Mouse (Mus musculus) thymus, postnatal 25 days (tissue): Measurements from ENCODE around the gene Kif1b.
"Not testable (repeated sequence)": the region's sequence is repeated elsewhere in the genome, so short reads cannot be mapped to it uniquely, and the experiment has no call there.

ENCODE experiments used
- DNase-seq: peaks from one replicate; pipeline ENCODE4 v3.0.0; 2022

Kif1b gene

GRCm38 (mm10) chr4:149269026-149269425 lies 38.5 kb downstream of the Kif1b start:
- DNase-seq, result no peak

DNA sequence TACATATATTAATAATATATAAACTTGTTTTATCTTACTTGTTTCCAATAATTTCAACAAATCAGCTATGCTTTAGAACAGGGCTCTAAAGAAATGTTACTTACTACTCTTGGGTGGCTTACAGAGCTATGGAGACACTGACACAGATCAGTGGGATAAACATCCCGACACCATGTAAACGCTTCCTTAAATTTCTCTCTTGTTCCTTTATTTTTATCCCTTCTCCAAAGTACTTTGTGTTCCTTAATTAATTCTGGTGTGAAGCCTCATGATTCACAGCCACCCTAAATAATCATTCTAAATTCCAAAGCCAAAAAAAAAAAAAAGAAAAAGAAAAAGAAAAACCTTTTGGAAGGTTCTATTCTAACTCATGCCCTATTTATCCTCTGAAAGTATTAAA lies 42.6 kb downstream of the Kif1b start:
- no peak for DNase-seq

DNA sequence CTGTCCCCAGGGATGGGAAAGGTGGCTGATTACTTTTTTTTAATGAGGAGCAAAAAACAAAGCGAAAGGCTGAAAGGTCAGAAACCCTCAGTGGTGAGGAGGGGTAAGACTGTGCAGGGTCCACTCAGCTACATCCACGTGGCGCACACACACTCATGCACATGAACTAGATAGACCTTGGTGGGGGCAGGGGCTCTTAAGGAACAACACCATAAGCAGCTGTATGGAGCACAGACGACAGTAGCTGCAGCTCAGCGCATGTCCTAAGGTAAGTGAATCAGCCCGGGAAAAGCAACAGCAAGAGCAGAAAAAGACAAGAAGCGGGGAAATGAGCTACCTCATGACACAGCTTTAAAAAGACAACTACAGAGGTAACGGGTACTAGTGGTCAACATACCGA lies 44.3 kb downstream of the Kif1b start:
- no peak for DNase-seq

- DNase-seq, result no peak
Observed at GRCm38 (mm10) chr4:149261466-149261865, 46.0 kb downstream of the Kif1b start.

GRCm38 (mm10) chr4:149260911-149261310 lies 46.6 kb downstream of the Kif1b start:
- no peak for DNase-seq

DNA sequence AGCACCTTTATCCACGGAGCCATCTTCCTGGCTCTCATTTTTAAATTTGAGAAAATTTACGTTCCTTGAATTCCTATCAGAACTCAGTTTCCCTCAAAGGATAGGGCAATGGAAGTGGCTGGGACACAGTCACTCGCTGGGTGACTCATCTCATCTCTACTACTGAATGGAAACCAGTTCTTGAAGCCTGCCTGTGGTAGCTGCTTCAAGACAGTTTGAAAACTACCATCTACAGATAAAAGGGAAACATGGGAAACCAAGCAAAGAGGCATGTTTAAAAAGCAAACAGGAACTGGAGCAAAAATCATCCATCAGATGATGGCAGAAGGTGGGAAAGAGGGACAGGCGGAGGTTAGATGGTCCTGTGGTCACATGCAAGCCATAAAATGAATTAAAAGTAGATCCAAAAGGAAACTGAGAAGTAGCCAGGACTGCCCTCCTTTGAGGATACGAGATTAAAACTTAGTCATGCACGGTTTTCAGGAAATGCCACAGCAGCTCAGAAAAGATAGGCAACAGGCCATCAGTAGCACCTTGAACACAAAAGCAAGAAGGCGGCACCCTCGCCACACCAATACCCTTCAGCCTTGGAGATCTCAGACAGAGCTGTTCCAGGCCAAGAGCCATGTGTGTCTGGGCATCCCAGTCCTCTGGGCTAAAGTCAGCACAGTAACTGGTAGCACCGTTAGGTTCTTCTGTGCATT lies 48.0 kb downstream of the Kif1b start:
- DNase-seq, result no peak

GRCm38 (mm10) chr4:149258926-149259325 lies 48.6 kb downstream of the Kif1b start:
- DNase-seq, result no peak

- no peak for DNase-seq
Observed at GRCm38 (mm10) chr4:149256511-149257300, 50.8 kb downstream of the Kif1b start.

GRCm38 (mm10) chr4:149255277-149256270 lies 51.9 kb downstream of the Kif1b start:
- no peak for DNase-seq

DNA sequence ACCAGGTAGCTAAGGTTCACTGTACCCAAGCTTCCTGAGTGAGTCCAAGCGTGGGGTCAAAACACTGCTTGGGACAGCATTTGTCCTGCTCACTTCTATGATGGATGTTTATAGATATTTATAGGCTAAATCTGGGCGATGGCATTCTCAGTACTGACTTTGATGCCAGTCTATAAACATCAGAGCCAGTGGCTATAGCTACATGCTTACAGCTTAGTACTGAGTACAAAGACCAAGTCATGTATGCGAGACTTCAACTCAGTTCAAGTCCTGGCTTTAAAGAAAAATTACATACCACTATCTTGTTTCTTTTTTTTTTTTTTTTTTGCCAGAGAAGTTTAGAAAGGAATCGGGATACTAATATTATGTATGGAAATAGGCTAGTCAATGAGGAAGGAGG lies 52.7 kb downstream of the Kif1b start:
- no peak for DNase-seq

GRCm38 (mm10) chr4:149249311-149249710 lies 58.2 kb downstream of the Kif1b start:
- DNase-seq, result no peak

DNA sequence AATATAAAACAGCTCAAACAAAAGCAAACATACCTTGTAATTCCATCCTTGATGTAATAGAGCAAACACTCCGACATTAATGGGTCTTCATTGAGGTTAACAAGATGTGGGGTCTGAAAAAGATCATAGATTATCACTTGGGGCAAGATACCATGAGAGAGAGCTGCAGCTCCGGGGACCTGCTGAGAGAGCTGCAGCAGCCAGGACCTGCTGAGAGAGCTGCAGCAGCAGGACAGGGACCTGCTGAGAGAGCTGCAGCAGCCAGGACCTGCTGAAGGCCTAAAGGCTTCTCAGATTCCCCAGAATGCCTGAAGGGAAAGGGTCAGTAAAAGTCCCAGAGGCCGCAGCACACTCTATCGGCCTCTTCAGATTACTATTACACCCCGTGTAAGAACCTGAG lies 59.7 kb downstream of the Kif1b start:
- DNase-seq, result no peak

- DNase-seq, result no peak
Observed at GRCm38 (mm10) chr4:149247156-149247633, 60.3 kb downstream of the Kif1b start.

GRCm38 (mm10) chr4:149246578-149247155 lies 60.8 kb downstream of the Kif1b start:
- DNase-seq, result no peak

GRCm38 (mm10) chr4:149237011-149237410 lies 70.5 kb downstream of the Kif1b start:
- no peak for DNase-seq

- DNase-seq, result no peak
Observed at GRCm38 (mm10) chr4:149233938-149234337, 73.6 kb downstream of the Kif1b start.

GRCm38 (mm10) chr4:149228682-149229081 lies 78.8 kb downstream of the Kif1b start:
- not testable (repeated sequence) for DNase-seq

DNA sequence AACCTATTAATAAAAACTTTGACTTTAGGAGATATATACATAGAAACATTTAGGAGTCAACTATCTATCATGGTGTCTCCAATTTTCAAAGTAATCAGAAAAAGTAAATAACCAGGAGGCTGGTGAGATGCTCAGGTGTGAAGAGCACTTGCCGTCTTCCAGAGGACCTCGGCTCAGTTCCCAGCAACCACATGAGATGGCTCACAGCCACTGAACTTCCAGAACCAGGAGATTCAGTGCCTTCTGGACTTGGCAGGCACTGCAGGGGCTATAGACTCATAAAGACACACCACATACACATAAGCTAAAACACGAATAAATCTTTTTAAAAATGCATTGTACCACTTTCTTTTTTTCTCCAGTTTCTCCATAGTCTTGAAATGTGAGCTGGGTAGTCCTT lies 79.2 kb downstream of the Kif1b start:
- DNase-seq, result no peak

GRCm38 (mm10) chr4:149226311-149226710 lies 81.2 kb downstream of the Kif1b start:
- no peak for DNase-seq

- no peak for DNase-seq
Observed at GRCm38 (mm10) chr4:149223453-149223852, 84.0 kb downstream of the Kif1b start.

GRCm38 (mm10) chr4:149220481-149220880 lies 87.0 kb downstream of the Kif1b start:
- no peak for DNase-seq

- DNase-seq, result no peak
Observed at GRCm38 (mm10) chr4:149220042-149220473, 87.4 kb downstream of the Kif1b start.
